Mouse (Mus musculus) ovary, adult 18-20 months (tissue): ENCODE measurements around the gene Pdzk1.

Experiments used
- DNase-seq: peaks from one replicate; pipeline ENCODE4 v3.0.0; 2022; ENCODE audit warnings: low spot score, mixed read lengths

Gene Pdzk1

GRCm38 (mm10) chr3:96883690-96884089 lies 54.6 kb downstream of the Pdzk1 start:
- no peak for DNase-seq

DNA sequence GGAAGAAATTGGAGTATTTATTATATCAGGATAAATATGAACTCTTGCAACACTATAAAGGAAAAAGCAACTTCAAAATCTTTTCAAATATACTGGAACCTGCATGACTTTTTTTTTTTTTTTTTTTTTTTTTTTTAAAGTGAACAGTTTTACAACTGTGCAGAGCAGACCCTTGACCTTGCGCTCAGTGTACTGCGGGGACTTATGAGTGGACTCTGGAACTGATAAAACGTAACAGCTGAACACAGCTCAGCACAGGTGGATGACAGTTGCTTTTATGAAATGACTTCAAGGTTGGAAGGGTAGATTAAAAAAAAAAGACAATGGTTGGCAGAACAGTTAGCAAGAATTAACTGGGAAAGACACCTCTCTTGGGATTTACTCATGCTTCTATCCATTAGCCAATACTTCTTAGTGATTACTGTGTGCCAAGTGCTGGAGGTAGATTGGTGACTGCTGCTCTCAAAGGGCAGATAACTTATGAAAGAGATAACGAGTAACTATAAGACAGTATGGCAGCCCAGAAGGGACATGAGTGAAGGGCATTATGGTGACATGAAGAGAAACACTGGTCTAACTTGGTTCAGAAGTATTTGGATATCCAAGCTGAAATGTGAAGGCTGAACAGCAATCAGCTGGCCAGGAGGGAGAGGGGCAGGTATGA lies 73.4 kb downstream of the Pdzk1 start:
- DNase-seq, result no peak

- DNase-seq, result no peak
Measured at GRCm38 (mm10) chr3:96904393-96904792, 75.3 kb downstream of the Pdzk1 start, which contains the start of gene Gja5. Gene Gja5, plus strand, starts transcription at chr3:96904693.

- peak; percentile 86 for DNase-seq
Measured at GRCm38 (mm10) chr3:96904851-96905541, 75.9 kb downstream of the Pdzk1 start, which contains the start of gene Gpr89. Gene Gpr89, minus strand, starts transcription at chr3:96905346.

GRCm38 (mm10) chr3:96905592-96905991 lies 76.5 kb downstream of the Pdzk1 start:
- DNase-seq, result no peak
